Mouse (Mus musculus): ENCODE measurements at regions not wholly inside any gene's neighbourhood (a gene's known extent, or its start where the extent isn't known, plus 50 kb on each side); places are given as distances from the start of the nearest gene placed in this dataset.

DNA sequence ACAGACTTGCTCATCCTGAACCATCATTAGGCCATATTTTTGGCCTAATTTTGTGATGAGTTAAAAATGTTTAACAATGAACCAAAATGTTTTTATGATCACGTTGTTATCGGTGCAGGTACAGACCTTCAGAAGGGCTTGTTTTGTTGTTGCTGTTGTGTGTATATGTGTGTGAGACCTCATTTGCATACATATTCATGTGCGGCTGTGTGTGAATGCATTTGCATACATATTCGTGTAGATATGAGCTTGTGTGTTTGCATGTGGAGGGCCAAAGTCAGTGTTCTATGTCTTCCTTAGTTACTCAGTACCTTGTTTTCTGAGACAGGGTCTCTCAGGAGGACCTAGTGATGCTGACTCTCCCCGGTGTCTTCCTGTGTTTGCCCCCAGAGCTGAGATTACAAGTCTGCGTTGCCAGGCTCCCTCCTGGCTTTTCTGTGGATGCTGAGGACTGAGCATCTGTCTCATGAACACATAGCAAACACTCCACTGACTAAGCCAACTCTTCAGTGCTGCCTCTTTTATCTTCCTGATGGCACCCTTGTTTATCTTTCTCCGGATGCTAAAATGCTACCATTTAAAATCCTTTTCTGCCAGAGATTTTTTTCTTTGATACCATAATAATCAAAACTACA is 726.5 kb upstream of the Pfkp start:
- no peak overlapping the region for H3K4me2 ChIP-seq (ENCODE audit: low read length)
- no peaks in the 10 kb centered on the region for H3K27me3 ChIP-seq (replicated peaks; ENCODE audit: control insufficient read depth, insufficient read depth, low read length)
- no peak overlapping the region for H3K4me3 ChIP-seq (ENCODE audit: low read depth, low read length)
- no peak overlapping the region for H3K9ac ChIP-seq (ENCODE audit: low read length)
- H3K27ac ChIP-seq (ENCODE audit: low read depth, low read length): no peak overlapping the region
- WGBS: 75% methylated on average over 7 of the region's 7 CpGs
- no peaks in the 10 kb centered on the region for H3K36me3 ChIP-seq (ENCODE audit: control insufficient read depth, insufficient read depth, low read length)
- H3K4me1 ChIP-seq (ENCODE audit: control insufficient read depth, insufficient read depth, low read length): no peaks in the 10 kb centered on the region
- no peaks in the 10 kb centered on the region; the same call in 1 of the 2 replicates for H3K9me3 ChIP-seq (replicated peaks; ENCODE audit: control insufficient read depth, low read length)
- DNase-seq (ENCODE audit: low spot score): peak; percentile 51
- peak; percentile 60; the same call in 1 of the 2 replicates for ATAC-seq

GRCm38 (mm10) chr13:7414342-7415287 is 766.0 kb upstream of the Pfkp start:
- H3K4me1 ChIP-seq (ENCODE audit: control insufficient read depth, insufficient read depth, low read length): no peaks in the 10 kb centered on the region
- H3K36me3 ChIP-seq (ENCODE audit: control insufficient read depth, insufficient read depth, low read length): no peaks in the 10 kb centered on the region
- ATAC-seq: peak; percentile 90; the same call in 1 of the 2 replicates
- H3K4me2 ChIP-seq (ENCODE audit: low read length): no peak overlapping the region
- no peak overlapping the region for H3K27ac ChIP-seq (ENCODE audit: low read depth, low read length)
- 25% methylated on average over 3 of the region's 3 CpGs for WGBS
- H3K9me3 ChIP-seq (replicated peaks; ENCODE audit: control insufficient read depth, low read length): no peaks in the 10 kb centered on the region
- H3K27me3 ChIP-seq (replicated peaks; ENCODE audit: control insufficient read depth, insufficient read depth, low read length): no peaks in the 10 kb centered on the region
- DNase-seq (ENCODE audit: low spot score): peak; percentile 81
- no peak overlapping the region for H3K4me3 ChIP-seq (ENCODE audit: low read depth, low read length)
- no peak overlapping the region for H3K9ac ChIP-seq (ENCODE audit: low read length)

DNA sequence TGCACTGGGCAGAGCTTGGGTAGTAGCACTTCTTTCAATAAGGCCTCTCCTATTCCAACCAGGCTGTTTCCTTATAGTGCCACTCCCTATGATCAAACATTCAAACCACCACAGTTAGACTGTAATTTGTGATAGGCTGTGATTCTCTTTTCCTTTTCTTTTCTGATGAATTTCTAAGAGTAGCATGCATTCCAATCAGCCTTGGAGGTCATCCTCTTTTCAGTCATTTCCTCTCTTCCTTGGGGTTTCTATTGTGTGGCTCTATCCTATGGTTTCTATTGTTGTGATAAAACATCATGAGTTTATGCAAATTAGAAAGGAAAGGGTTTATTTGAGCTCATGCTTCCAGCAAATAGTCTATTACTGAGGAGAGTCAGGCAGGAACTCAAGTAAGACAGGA is 774.9 kb upstream of the Adarb2 start:
- no peak for DNase-seq (ENCODE audit: low spot score)
- Histone ChIP-seq H3K4me2 (ENCODE audit: low read length) (no peak overlapping the region), H3K4me1 (ENCODE audit: control insufficient read depth, insufficient read depth, low read length) (no peaks in the 10 kb centered on the region)

GRCm38 (mm10) chr13:7429271-7429670 is 773.4 kb upstream of the Adarb2 start:
- Histone ChIP-seq H3K9ac (ENCODE audit: low read length) (no peak overlapping the region), H3K27ac (ENCODE audit: low read depth, low read length) (no peak overlapping the region), H3K9me3 (replicated peaks; ENCODE audit: control insufficient read depth, low read length) (no peaks in the 10 kb centered on the region), H3K36me3 (ENCODE audit: control insufficient read depth, insufficient read depth, low read length) (no peaks in the 10 kb centered on the region), H3K4me3 (ENCODE audit: low read depth, low read length) (no peak overlapping the region), H3K4me2 (ENCODE audit: low read length) (no peak overlapping the region), H3K27me3 (replicated peaks; ENCODE audit: control insufficient read depth, insufficient read depth, low read length) (no peaks in the 10 kb centered on the region), H3K4me1 (ENCODE audit: control insufficient read depth, insufficient read depth, low read length) (no peaks in the 10 kb centered on the region)
- DNase-seq (ENCODE audit: low spot score) (no peak), ATAC-seq (no peak)
- WGBS: 79% methylated on average over 3 of the region's 3 CpGs

More for the DNA sequence above, 774.9 kb upstream of the Adarb2 start:
- Histone ChIP-seq H3K36me3 (ENCODE audit: control insufficient read depth, insufficient read depth, low read length) (no peaks in the 10 kb centered on the region), H3K27me3 (replicated peaks; ENCODE audit: control insufficient read depth, insufficient read depth, low read length) (no peaks in the 10 kb centered on the region), H3K4me3 (ENCODE audit: low read depth, low read length) (no peak overlapping the region), H3K9ac (ENCODE audit: low read length) (no peak overlapping the region), H3K9me3 (replicated peaks; ENCODE audit: control insufficient read depth, low read length) (no peaks in the 10 kb centered on the region), H3K27ac (ENCODE audit: low read depth, low read length) (no peak overlapping the region)
- no peak for ATAC-seq

GRCm38 (mm10) chr13:7451434-7452002 is 751.1 kb upstream of the Adarb2 start:
- Histone ChIP-seq H3K9ac (ENCODE audit: low read length) (no peak overlapping the region), H3K27ac (ENCODE audit: low read depth, low read length) (no peak overlapping the region), H3K36me3 (ENCODE audit: control insufficient read depth, insufficient read depth, low read length) (no peaks in the 10 kb centered on the region), H3K4me2 (ENCODE audit: low read length) (no peak overlapping the region), H3K4me3 (ENCODE audit: low read depth, low read length) (no peak overlapping the region), H3K27me3 (replicated peaks; ENCODE audit: control insufficient read depth, insufficient read depth, low read length) (no peaks in the 10 kb centered on the region), H3K4me1 (ENCODE audit: control insufficient read depth, insufficient read depth, low read length) (no peaks in the 10 kb centered on the region), H3K9me3 (replicated peaks; ENCODE audit: control insufficient read depth, low read length) (no peaks in the 10 kb centered on the region)
- ATAC-seq: no peak
- DNase-seq (ENCODE audit: low spot score): no peak
- 19% methylated on average over 2 of the region's 2 CpGs for WGBS

GRCm38 (mm10) chr13:7475661-7476060 is 727.0 kb upstream of the Adarb2 start:
- Histone ChIP-seq H3K9ac (ENCODE audit: low read length) (no peak overlapping the region), H3K27me3 (replicated peaks; ENCODE audit: control insufficient read depth, insufficient read depth, low read length) (no peaks in the 10 kb centered on the region), H3K4me1 (ENCODE audit: control insufficient read depth, insufficient read depth, low read length) (no peaks in the 10 kb centered on the region), H3K27ac (ENCODE audit: low read depth, low read length) (no peak overlapping the region), H3K4me2 (ENCODE audit: low read length) (no peak overlapping the region), H3K4me3 (ENCODE audit: low read depth, low read length) (no peak overlapping the region), H3K36me3 (ENCODE audit: control insufficient read depth, insufficient read depth, low read length) (no peaks in the 10 kb centered on the region), H3K9me3 (replicated peaks; ENCODE audit: control insufficient read depth, low read length) (no peaks in the 10 kb centered on the region)
- DNase-seq (ENCODE audit: low spot score) (no peak), ATAC-seq (no peak)
- 85% methylated on average over 4 of the region's 4 CpGs for WGBS

- Histone ChIP-seq H3K4me2 (ENCODE audit: low read length) (no peak overlapping the region), H3K27me3 (replicated peaks; ENCODE audit: control insufficient read depth, insufficient read depth, low read length) (no peaks in the 10 kb centered on the region), H3K4me1 (ENCODE audit: control insufficient read depth, insufficient read depth, low read length) (no peaks in the 10 kb centered on the region), H3K36me3 (ENCODE audit: control insufficient read depth, insufficient read depth, low read length) (no peaks in the 10 kb centered on the region), H3K4me3 (ENCODE audit: low read depth, low read length) (no peak overlapping the region), H3K9ac (ENCODE audit: low read length) (no peak overlapping the region), H3K9me3 (replicated peaks; ENCODE audit: control insufficient read depth, low read length) (no peaks in the 10 kb centered on the region), H3K27ac (ENCODE audit: low read depth, low read length) (no peak overlapping the region)
- ATAC-seq (peak; percentile 62; the same call in 1 of the 2 replicates), DNase-seq (ENCODE audit: low spot score) (peak; percentile 68)
These were observed 684.6 kb upstream of the Adarb2 start for GRCm38 (mm10) chr13:7518090-7518489.

DNA sequence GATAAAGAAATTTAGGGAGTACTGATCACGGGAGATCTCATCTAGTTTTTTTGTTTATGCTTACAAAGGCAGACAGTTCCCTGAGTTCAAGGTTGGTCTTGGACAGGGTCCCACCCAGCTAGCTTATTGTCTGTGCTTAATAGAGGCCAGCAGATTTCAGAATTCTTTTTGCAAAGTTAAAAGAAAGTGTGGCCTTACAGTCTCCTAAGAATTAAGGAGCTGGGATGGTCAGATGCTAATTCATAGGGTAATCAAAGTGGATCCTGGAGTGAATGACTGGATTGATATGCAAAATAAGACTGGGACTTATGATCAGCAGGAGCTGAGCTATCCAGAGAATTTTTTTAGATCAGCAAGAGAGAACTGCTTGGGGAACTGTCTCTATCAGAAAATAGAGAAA is 678.2 kb upstream of the Adarb2 start:
- no peak overlapping the region for H3K9ac ChIP-seq (ENCODE audit: low read length)
- peaks cover 3% of the 10 kb centered on the region; the same call in 1 of the 2 replicates for H3K9me3 ChIP-seq (replicated peaks; ENCODE audit: control insufficient read depth, low read length)
- no peak for ATAC-seq
- no peak for DNase-seq (ENCODE audit: low spot score)
- no peaks in the 10 kb centered on the region for H3K27me3 ChIP-seq (replicated peaks; ENCODE audit: control insufficient read depth, insufficient read depth, low read length)
- H3K4me2 ChIP-seq (ENCODE audit: low read length): no peak overlapping the region
- WGBS: 57% methylated on average over 1 of the region's 1 CpGs
- no peak overlapping the region for H3K4me3 ChIP-seq (ENCODE audit: low read depth, low read length)
- no peaks in the 10 kb centered on the region for H3K36me3 ChIP-seq (ENCODE audit: control insufficient read depth, insufficient read depth, low read length)
- no peaks in the 10 kb centered on the region for H3K4me1 ChIP-seq (ENCODE audit: control insufficient read depth, insufficient read depth, low read length)
- H3K27ac ChIP-seq (ENCODE audit: low read depth, low read length): no peak overlapping the region

DNA sequence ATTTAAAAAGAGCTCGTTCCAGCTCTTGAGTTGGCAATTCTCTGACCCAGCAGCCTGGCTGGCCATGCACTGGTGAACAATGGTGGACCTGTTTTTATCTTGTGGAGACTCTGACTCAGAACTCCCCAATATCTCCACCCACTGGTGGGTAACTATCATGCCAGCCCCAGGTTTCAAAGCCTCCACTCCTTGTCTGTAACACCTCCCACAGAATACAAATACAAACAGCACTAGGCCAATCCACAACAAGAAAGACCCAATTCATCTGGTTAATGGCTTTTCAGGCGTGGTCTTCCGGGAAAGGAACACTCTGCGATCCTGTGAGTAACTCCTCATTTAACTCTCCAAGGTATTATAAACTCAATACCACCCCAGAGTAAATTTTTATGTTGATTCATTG is 663.8 kb upstream of the Adarb2 start:
- no peaks in the 10 kb centered on the region for H3K36me3 ChIP-seq (ENCODE audit: control insufficient read depth, insufficient read depth, low read length)
- ATAC-seq (no peak), DNase-seq (ENCODE audit: low spot score) (no peak)
- H3K9ac ChIP-seq (ENCODE audit: low read length): no peak overlapping the region
- no peak overlapping the region for H3K4me3 ChIP-seq (ENCODE audit: low read depth, low read length)
- no peaks in the 10 kb centered on the region for H3K4me1 ChIP-seq (ENCODE audit: control insufficient read depth, insufficient read depth, low read length)
- H3K27ac ChIP-seq (ENCODE audit: low read depth, low read length): no peak overlapping the region
- WGBS: 80% methylated on average over 4 of the region's 4 CpGs
- no peaks in the 10 kb centered on the region for H3K27me3 ChIP-seq (replicated peaks; ENCODE audit: control insufficient read depth, insufficient read depth, low read length)
- H3K4me2 ChIP-seq (ENCODE audit: low read length): no peak overlapping the region
- no peaks in the 10 kb centered on the region for H3K9me3 ChIP-seq (replicated peaks; ENCODE audit: control insufficient read depth, low read length)

Data from forebrain, embryonic 14.5 days (tissue).